Mouse (Mus musculus) liver, adult 2 months (tissue): Measurements from ENCODE around the gene Tmem19.

Experiments used
- CTCF ChIP-seq: fragments of 200-500 bp; IDR thresholded peaks from 2 replicates; pipeline ENCODE4 v1.5.1; 2011; ENCODE audit warnings: low read depth, low read length, control low read depth
- POLR2A ChIP-seq: fragments of 200-500 bp; IDR thresholded peaks from 2 replicates; pipeline ENCODE4 v1.6.1; 2011; ENCODE audit warnings: low read length, control low read depth; ENCODE audit not compliant: insufficient read depth; ENCODE audit errors: extremely low read depth

GRCm38 (mm10) chr10:115384221-115385017, 22.1 kb upstream of the Tmem19 start, which contains the start of the genes Thap2 and Zfc3h1:
- TF ChIP-seq CTCF (peak; percentile 68), POLR2A (peak; percentile 87)
